Mouse (Mus musculus): ENCODE results near the gene Fbxo11. TPM values are rescaled to one million over a fixed set of nuclear protein-coding genes. Genes with fewer than 3 reads are reported as not detected.

The Fbxo11 gene
- polyA plus RNA-seq (2014; fragmentation: Illumina TruSeq; extraction: RNeasy Lipid Tissue Mini Kit (QIAGEN cat#74804); ENCODE audit: low read depth, low replicate concordance), result 32.1 TPM

DNA sequence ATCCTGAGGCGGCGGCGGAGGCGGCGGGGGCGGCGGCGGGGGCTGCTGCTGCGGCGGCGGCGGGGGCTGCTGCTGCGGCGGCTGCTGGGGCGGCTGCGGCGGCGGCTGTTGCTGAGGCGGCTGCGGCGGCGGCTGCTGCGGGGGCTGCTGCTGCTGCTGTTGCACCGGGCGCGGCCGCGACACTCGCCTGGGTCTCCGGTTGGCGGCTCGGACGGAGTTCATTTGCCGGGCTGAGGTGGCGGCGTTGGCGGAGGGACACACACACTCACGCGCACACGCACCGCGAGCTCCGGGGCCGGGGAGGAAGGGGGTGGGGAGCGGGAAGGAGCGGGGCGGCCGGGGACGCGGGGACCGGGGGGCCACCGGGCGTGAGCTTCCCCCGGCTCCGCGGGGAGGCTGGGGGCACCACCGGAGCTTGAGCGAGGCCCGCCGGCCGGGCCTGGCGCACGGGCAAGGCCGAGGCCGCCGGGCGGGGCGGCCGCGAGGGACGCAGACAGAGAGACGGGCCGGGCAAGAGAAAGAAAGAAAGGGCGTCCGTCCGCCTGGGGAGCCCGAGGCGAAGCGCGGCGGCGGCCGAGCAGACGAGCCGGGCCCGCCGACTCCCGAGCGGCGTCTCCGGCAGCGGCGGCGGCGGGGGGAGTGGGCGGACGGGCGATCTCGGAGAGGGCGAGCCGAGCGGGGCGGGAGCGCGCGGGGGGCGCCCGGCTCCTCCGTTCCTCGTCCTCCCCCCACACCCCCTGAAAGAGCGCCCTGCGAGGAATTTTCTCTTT is at the start of gene Fbxo11:
TSS of gene Fbxo11 (minus strand) at position 261 of the 770 bp plus-strand sequence.

DNA sequence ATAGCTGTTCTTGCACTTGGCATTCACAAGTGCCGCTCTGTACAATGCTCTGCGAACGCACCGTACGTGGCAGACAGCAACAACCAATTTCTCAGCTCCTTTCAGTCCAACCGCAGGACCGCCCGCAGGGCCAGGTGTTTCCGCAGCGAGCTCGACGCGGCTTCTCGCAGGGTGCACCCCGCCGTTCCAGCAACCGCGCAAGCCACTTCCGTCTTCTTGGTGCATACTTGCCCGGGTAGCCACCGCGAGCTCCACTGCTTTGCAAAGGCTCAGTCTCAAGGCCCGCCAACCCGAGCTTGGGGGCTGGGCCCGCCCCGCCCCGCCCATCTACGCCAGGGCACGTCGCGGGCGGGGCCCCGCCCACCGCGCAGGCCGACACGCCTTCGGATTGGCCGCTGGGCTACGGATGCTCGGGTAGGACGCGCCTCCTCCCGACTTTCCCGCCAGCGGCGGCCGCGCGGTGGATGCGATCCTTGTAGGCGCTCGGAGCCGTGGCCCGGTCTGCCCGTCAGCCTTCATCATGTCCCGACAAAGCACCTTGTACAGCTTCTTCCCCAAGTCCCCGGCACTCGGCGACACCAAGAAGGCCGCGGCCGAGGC is 90.4 kb downstream of the Fbxo11 start, which contains the start of gene Msh6:
TSS of gene Msh6 (plus strand) at position 434 of the 600 bp plus-strand sequence.

Other genes starting within 250 kb of the Fbxo11 start
- gene Rpl36-ps4, start 144.3 kb downstream of the Fbxo11 start, polyA plus RNA-seq (2014; fragmentation: Illumina TruSeq; extraction: RNeasy Lipid Tissue Mini Kit (QIAGEN cat#74804); ENCODE audit: low read depth, low replicate concordance), result not detected
- gene Msh6, start 90.2 kb downstream of the Fbxo11 start, polyA plus RNA-seq (2014; fragmentation: Illumina TruSeq; extraction: RNeasy Lipid Tissue Mini Kit (QIAGEN cat#74804); ENCODE audit: low read depth, low replicate concordance), result 7.2 TPM